Mouse (Mus musculus): ENCODE measurements around the gene Bach2. TPM values are rescaled to one million over a fixed set of nuclear protein-coding genes. Genes with fewer than 3 reads are reported as not detected.

Gene Bach2
- total and polyA plus RNA-seq, 2 experiments from 2014 or later, result 11.7 to 15.9 TPM

- no peak overlapping the region for H3K4me2 ChIP-seq (ENCODE audit: low read depth, low read length, poor library complexity, severe bottlenecking)
- no peak for TF ChIP-seq CTCF (IDR thresholded peaks at IDR 0.05)
- ATAC-seq (ENCODE audit: low FRiP score) (no peak), DNase-seq (ENCODE audit: low spot score) (no peak)
- no peaks in the 10 kb centered on the region for H3K9me3 ChIP-seq (ENCODE audit: low read length)
- no peaks in the 10 kb centered on the region for H3K27me3 ChIP-seq (ENCODE audit: insufficient read depth, low read length)
- H3K27ac ChIP-seq (ENCODE audit: low read depth, low read length), result no peak overlapping the region
- no peak overlapping the region for H3K9ac ChIP-seq (replicated peaks; ENCODE audit: low read length, poor library complexity, severe bottlenecking)
- H3K4me3 ChIP-seq (ENCODE audit: low read depth, low read length), result no peak overlapping the region
- no peaks in the 10 kb centered on the region for H3K4me1 ChIP-seq (ENCODE audit: insufficient read depth, low read length)
- WGBS, result 72% methylated on average over 8 of the region's 8 CpGs
- H3K36me3 ChIP-seq (ENCODE audit: insufficient read depth, low read length), result no peaks in the 10 kb centered on the region
Observed at GRCm38 (mm10) chr4:32227970-32228557, 10.5 kb upstream of the Bach2 start.

GRCm38 (mm10) chr4:32229266-32229665 is 9.3 kb upstream of the Bach2 start:
- Histone ChIP-seq H3K36me3 (ENCODE audit: insufficient read depth, low read length) (no peaks in the 10 kb centered on the region), H3K4me1 (ENCODE audit: insufficient read depth, low read length) (no peaks in the 10 kb centered on the region), H3K27me3 (ENCODE audit: insufficient read depth, low read length) (no peaks in the 10 kb centered on the region), H3K27ac (ENCODE audit: low read depth, low read length) (no peak overlapping the region), H3K9me3 (ENCODE audit: low read length) (no peaks in the 10 kb centered on the region), H3K4me2 (ENCODE audit: low read depth, low read length, poor library complexity, severe bottlenecking) (no peak overlapping the region), H3K4me3 (ENCODE audit: low read depth, low read length) (no peak overlapping the region), H3K9ac (replicated peaks; ENCODE audit: low read length, poor library complexity, severe bottlenecking) (no peak overlapping the region)
- no peak for DNase-seq (ENCODE audit: low spot score)
- ATAC-seq (ENCODE audit: low FRiP score), result no peak
- WGBS, result 79% methylated on average over 10 of the region's 10 CpGs
- no peak for TF ChIP-seq CTCF (IDR thresholded peaks at IDR 0.05)

- H3K9ac ChIP-seq (replicated peaks; ENCODE audit: low read length, poor library complexity, severe bottlenecking), result no peak overlapping the region
- H3K4me1 ChIP-seq (ENCODE audit: insufficient read depth, low read length), result no peaks in the 10 kb centered on the region
- WGBS, result 88% methylated on average over 11 of the region's 11 CpGs
- ATAC-seq (ENCODE audit: low FRiP score), result no peak
- H3K4me2 ChIP-seq (ENCODE audit: low read depth, low read length, poor library complexity, severe bottlenecking), result no peak overlapping the region
- no peaks in the 10 kb centered on the region for H3K36me3 ChIP-seq (ENCODE audit: insufficient read depth, low read length)
- H3K4me3 ChIP-seq (ENCODE audit: low read depth, low read length), result no peak overlapping the region
- TF ChIP-seq CTCF (IDR thresholded peaks at IDR 0.05), result no peak
- no peak overlapping the region for H3K27ac ChIP-seq (ENCODE audit: low read depth, low read length)
- no peaks in the 10 kb centered on the region for H3K27me3 ChIP-seq (ENCODE audit: insufficient read depth, low read length)
- DNase-seq (ENCODE audit: low spot score), result no peak
- no peaks in the 10 kb centered on the region for H3K9me3 ChIP-seq (ENCODE audit: low read length)
Observed at GRCm38 (mm10) chr4:32231258-32232055, 7.1 kb upstream of the Bach2 start.

- no peak overlapping the region for H3K9ac ChIP-seq (replicated peaks; ENCODE audit: low read length, poor library complexity, severe bottlenecking)
- no peak for DNase-seq (ENCODE audit: low spot score)
- ATAC-seq (ENCODE audit: low FRiP score), result no peak
- H3K27me3 ChIP-seq (ENCODE audit: insufficient read depth, low read length), result no peaks in the 10 kb centered on the region
- 66% methylated on average over 16 of the region's 16 CpGs for WGBS
- no peaks in the 10 kb centered on the region for H3K4me1 ChIP-seq (ENCODE audit: insufficient read depth, low read length)
- no peak overlapping the region for H3K27ac ChIP-seq (ENCODE audit: low read depth, low read length)
- no peaks in the 10 kb centered on the region for H3K9me3 ChIP-seq (ENCODE audit: low read length)
- H3K4me3 ChIP-seq (ENCODE audit: low read depth, low read length), result no peak overlapping the region
- H3K36me3 ChIP-seq (ENCODE audit: insufficient read depth, low read length), result no peaks in the 10 kb centered on the region
- no peak overlapping the region for H3K4me2 ChIP-seq (ENCODE audit: low read depth, low read length, poor library complexity, severe bottlenecking)
- no peak for TF ChIP-seq CTCF (IDR thresholded peaks at IDR 0.05)
Observed at GRCm38 (mm10) chr4:32235920-32236705, 2.5 kb upstream of the Bach2 start.

- peak; percentile 83 for ATAC-seq (ENCODE audit: low FRiP score)
- WGBS, result 1% methylated on average over 42 of the region's 100 CpGs
- Histone ChIP-seq H3K36me3 (ENCODE audit: insufficient read depth, low read length) (no peaks in the 10 kb centered on the region), H3K27ac (ENCODE audit: low read depth, low read length) (peak overlapping the region; percentile 85), H3K27me3 (ENCODE audit: insufficient read depth, low read length) (no peaks in the 10 kb centered on the region), H3K4me2 (ENCODE audit: low read depth, low read length, poor library complexity, severe bottlenecking) (peak overlapping the region; percentile 88), H3K4me1 (ENCODE audit: insufficient read depth, low read length) (peaks cover 16% of the 10 kb centered on the region), H3K9me3 (ENCODE audit: low read length) (no peaks in the 10 kb centered on the region), H3K4me3 (ENCODE audit: low read depth, low read length) (peak overlapping the region; percentile 72), H3K9ac (replicated peaks; ENCODE audit: low read length, poor library complexity, severe bottlenecking) (peak overlapping the region; percentile 76)
- peak; percentile 72 for DNase-seq (ENCODE audit: low spot score)
- TF ChIP-seq CTCF (IDR thresholded peaks at IDR 0.05), result no peak
Observed at GRCm38 (mm10) chr4:32238921-32239748, 531 bp downstream of the Bach2 start.

Measured in midbrain, postnatal 0 days (tissue).